Mouse (Mus musculus) testis, adult 2 months (tissue): ENCODE results near the gene Mvb12b. TPM values are rescaled to one million over a fixed set of nuclear protein-coding genes. Genes with fewer than 3 reads are reported as not detected.

Source experiments
- H3K27ac ChIP-seq: fragments of 200-500 bp; 2 replicates; pipeline ENCODE4 v1.5.1; 2012; ENCODE audit warnings: low read depth, low read length; ENCODE audit not compliant: control insufficient read depth, insufficient read depth
- H3K27me3 ChIP-seq: fragments of 200-500 bp; 2 replicates; pipeline ENCODE4 v1.6.1; 2012; ENCODE audit warnings: mild to moderate bottlenecking, low read length, moderate library complexity; ENCODE audit not compliant: control insufficient read depth, insufficient read depth
- H3K36me3 ChIP-seq: fragments of 200-500 bp; 2 replicates; pipeline ENCODE4 v1.6.1; 2012; ENCODE audit warnings: mild to moderate bottlenecking, low read length; ENCODE audit not compliant: control insufficient read depth, insufficient read depth
- H3K4me1 ChIP-seq: fragments of 200-500 bp; 2 replicates; pipeline ENCODE4 v1.6.1; 2012; ENCODE audit warnings: low read length; ENCODE audit not compliant: control insufficient read depth, insufficient read depth
- H3K4me3 ChIP-seq: fragments of 200-500 bp; 2 replicates; pipeline ENCODE4 v1.5.1; 2012; ENCODE audit warnings: low read depth, mild to moderate bottlenecking, low read length, moderate library complexity, mixed read lengths; ENCODE audit not compliant: control insufficient read depth
- CTCF ChIP-seq: fragments of 200-500 bp; IDR thresholded peaks from 2 replicates; pipeline ENCODE4 v1.5.1; 2012; ENCODE audit warnings: low read depth, mild to moderate bottlenecking, inconsistent platforms, low read length, moderate library complexity; ENCODE audit not compliant: control insufficient read depth, insufficient read depth, insufficient replicate concordance
- POLR2A ChIP-seq: fragments of 200-500 bp; IDR thresholded peaks from 2 replicates; pipeline ENCODE4 v1.6.1; 2012; ENCODE audit warnings: low read depth, mild to moderate bottlenecking, inconsistent platforms, low read length, moderate library complexity; ENCODE audit not compliant: control insufficient read depth
- polyA plus RNA-seq: library from polyadenylated mRNA; depleted of rRNA; stranded (reverse); fragments of >200 nt; gene quantifications from 2 replicates; pipeline ENCODE4 v1.2.3, GENCODE M21; 2012

Gene Mvb12b
- polyA plus RNA-seq, 1 experiment, result 2.0 TPM

DNA sequence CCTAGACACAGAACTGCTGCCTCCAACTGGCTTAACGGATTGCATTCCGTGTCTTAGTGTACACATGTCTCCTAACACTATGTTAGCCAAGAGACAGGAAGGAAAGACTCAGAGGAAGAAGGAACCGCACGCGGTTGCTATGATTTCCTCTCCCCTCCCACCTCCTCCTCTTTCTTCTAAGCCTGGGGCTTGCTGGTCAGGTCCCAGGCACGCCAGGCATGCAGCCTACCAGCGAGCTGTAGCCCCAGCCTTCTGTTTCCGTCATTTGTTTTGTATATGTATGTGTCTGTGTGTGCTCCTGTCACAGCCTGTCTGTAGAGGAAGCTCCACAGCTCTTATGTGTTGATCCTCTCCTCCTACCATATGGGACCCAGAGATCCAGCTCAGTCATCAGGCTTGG lies 20.6 kb upstream of the Mvb12b start:
- TF ChIP-seq POLR2A (no peak), CTCF (no peak)
- no peaks in the 10 kb centered on the region for H3K36me3 ChIP-seq
- H3K27me3 ChIP-seq, result no peaks in the 10 kb centered on the region
- H3K27ac ChIP-seq, result no peak overlapping the region
- no peaks in the 10 kb centered on the region for H3K4me1 ChIP-seq
- no peak overlapping the region for H3K4me3 ChIP-seq

DNA sequence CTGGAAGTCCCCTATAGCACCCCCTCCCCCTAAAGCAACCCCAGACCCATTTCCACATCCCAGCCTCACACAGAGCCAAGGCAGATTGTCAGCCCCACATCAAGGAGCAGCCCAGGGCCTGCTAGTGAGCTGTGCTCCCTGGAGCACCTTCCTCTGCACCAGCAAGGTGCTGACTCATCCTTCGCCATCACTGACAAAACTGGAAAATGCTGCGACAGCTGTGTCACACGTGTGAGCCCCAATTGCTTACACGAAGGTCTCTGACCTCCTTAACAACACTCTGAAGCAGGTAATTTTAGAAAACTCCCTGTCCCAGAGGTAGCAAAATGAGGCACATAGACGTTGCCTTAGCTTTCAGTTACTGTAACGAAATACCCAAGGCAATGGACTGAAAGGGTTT lies 19.4 kb upstream of the Mvb12b start:
- no peak overlapping the region for H3K27ac ChIP-seq
- H3K36me3 ChIP-seq, result no peaks in the 10 kb centered on the region
- no peaks in the 10 kb centered on the region for H3K27me3 ChIP-seq
- H3K4me3 ChIP-seq, result no peak overlapping the region
- TF ChIP-seq POLR2A (no peak), CTCF (no peak)
- no peaks in the 10 kb centered on the region for H3K4me1 ChIP-seq

DNA sequence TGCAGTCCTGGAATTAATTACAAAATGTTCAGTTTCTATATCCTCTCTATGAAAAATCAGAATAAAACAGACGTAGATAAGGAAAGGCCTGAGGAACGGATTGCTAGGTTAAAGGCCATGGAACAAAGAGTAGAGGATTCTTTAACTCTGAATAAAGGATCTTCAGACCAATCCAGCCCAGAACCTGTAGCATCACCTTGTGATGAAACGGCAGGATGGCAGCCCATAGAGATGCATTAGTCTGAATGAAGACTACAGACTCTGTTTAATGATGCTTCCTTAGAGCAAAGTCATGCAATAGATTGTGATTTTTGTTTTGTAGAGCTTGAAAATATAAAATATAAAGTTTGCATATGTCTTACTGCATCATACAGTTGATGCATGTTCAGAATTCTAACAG lies 8.1 kb upstream of the Mvb12b start:
- TF ChIP-seq POLR2A (no peak), CTCF (no peak)
- H3K36me3 ChIP-seq, result no peaks in the 10 kb centered on the region
- H3K27me3 ChIP-seq, result no peaks in the 10 kb centered on the region
- no peaks in the 10 kb centered on the region for H3K4me1 ChIP-seq
- H3K4me3 ChIP-seq, result no peak overlapping the region
- H3K27ac ChIP-seq, result no peak overlapping the region

DNA sequence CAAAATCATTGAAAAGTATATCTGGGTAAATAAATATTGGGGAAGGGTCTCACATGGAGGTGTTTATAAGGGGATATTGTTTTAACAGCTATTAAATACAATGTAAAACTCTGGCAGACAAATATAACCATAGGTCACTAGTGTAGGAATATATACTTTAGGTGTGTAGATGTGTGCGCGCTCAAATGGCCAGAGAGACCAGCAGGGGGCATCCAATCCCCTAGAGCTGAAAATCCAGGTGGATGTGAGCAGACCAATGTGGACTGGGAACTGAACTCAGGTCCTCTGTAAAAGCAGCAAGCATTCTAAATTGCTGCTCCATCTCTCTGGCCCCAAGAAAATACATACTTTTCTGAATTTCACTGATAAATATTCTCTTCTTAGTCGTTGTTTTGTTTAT lies 5.4 kb upstream of the Mvb12b start:
- no peaks in the 10 kb centered on the region for H3K27me3 ChIP-seq
- no peak for TF ChIP-seq POLR2A
- TF ChIP-seq CTCF, result no peak
- no peak overlapping the region for H3K27ac ChIP-seq
- no peaks in the 10 kb centered on the region for H3K4me1 ChIP-seq
- no peak overlapping the region for H3K4me3 ChIP-seq
- H3K36me3 ChIP-seq, result no peaks in the 10 kb centered on the region

- no peak overlapping the region for H3K4me3 ChIP-seq
- H3K4me1 ChIP-seq, result peaks cover 6% of the 10 kb centered on the region
- H3K27ac ChIP-seq, result no peak overlapping the region
- TF ChIP-seq POLR2A (no peak), CTCF (no peak)
- H3K27me3 ChIP-seq, result no peaks in the 10 kb centered on the region
- no peaks in the 10 kb centered on the region for H3K36me3 ChIP-seq
Measured at GRCm38 (mm10) chr2:33892354-33892753, 4.6 kb upstream of the Mvb12b start.

DNA sequence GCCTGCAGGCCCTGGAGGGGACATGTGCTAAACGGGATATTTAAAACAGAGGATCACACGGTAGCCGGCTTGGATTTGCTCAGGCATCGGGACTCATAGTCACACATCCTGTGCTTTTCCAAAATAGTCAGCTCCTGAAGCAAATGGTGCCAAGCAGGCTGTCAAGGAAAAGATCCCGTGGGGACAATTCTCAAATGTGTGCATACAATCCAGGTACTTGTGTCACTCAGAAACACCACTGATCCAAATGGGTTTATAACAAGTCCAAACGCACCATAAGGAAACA lies 297 bp upstream of the Mvb12b start:
- H3K27ac ChIP-seq, result no peak overlapping the region

DNA sequence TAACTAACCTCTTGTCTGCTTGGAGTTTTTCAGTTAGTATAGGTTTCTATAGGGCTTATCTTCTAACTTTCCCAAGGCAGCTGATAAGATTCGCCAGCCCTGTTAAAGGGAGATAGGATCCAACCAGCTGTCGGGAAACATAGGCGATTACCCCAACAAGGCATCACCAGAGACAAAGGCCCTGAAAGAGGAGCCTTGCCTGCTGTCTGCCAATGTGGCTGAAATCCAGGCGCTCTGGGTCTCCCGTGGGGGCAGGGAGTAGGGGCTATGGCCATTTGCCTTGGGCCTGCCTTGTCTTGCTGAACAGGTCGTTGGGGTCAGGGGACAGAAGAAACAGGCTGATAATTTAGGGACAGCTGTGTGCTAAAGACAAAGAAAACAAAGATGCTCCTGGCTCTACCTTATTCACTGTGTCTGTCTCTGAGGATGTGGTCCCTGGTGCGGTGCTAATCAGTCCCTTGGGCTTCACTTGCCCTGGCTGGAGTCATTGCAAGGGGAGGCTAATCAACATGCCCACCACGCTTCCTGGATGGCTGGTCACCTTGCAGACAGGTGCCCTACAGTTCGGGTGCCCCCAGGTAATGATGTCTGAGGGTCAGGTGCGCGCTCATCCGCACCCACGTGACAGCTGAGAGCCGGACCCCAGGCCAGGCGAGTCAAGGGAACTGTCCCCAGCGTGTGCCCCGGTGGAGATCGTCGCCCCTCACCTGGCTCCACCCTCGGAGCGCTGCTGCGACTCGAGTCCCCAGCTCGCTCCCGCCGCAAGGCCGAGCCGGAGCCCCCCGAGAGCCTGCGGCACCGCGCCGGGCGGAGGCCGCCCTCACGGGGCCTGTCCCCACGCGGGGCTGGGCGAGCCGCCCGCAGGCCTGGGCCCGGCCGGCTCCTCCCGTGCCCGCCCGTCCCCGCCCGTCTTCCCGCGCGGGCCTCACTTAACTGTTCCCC lies 1.1 kb downstream of the Mvb12b start:
- Histone ChIP-seq H3K36me3 (no peaks in the 10 kb centered on the region), H3K27me3 (no peaks in the 10 kb centered on the region), H3K27ac (no peak overlapping the region; the same call in 1 of the 2 replicates), H3K4me1 (peaks cover 9% of the 10 kb centered on the region), H3K4me3 (peak overlapping the region; percentile 87)
- no peak; the same call in 1 of the 2 replicates for TF ChIP-seq POLR2A
- TF ChIP-seq CTCF, result no peak

More for the DNA sequence above, 297 bp upstream of the Mvb12b start:
- no peak overlapping the region; the same call in 1 of the 2 replicates for H3K4me3 ChIP-seq
- H3K4me1 ChIP-seq, result peaks cover 9% of the 10 kb centered on the region
- TF ChIP-seq CTCF (no peak), POLR2A (no peak)
- no peaks in the 10 kb centered on the region for H3K36me3 ChIP-seq
- no peaks in the 10 kb centered on the region for H3K27me3 ChIP-seq
